Mouse (Mus musculus): ENCODE data around the gene Fuz. TPM values are rescaled to one million over a fixed set of nuclear protein-coding genes. Genes with fewer than 3 reads are reported as not detected.

The Fuz gene
- total RNA-seq, 2 experiments from 2014 or later = 10.5 to 13.1 TPM

DNA sequence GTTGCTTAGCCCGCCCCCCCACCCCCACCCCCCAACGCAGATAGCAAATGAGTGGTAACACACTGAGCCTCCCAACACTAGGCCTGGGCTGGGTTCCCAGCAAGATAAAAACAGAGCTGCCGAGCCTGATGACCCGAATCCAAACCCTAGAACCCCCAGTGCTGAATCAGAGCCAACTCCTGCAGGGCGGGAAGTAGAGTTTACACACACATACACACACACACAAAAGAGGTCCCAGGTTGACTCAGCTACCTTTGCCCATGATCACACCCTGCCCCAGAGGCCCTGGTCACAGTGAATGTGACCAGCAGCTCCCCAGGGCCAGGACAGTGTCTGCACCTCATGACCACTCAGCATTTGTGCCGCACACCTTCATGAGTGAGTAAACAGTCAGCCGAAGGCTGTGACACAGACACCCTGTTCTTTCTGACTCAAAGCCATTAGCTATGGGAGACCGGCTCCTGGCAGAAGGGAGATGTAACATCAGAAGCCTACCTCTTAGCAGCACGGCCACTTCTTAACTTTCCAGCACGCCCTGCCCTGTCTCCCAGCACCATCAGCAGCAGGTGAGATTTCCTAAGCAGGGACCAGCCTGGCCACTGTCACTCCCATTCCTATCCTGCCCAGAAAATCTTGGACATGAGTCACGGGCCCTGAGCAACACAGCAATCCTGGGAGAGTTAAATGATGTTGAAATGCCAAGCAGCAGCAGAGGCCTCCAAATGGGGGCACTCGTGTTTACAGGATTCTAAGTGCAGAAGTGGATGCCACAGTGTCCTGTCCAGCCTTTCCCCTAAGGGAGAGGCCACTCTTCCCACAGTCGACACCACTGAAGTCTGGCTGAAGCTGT, 7.4 kb upstream of the Fuz start:
- DNase-seq = no peak
- intact Hi-C loops (cut with DNase I) = no loop called here

DNA sequence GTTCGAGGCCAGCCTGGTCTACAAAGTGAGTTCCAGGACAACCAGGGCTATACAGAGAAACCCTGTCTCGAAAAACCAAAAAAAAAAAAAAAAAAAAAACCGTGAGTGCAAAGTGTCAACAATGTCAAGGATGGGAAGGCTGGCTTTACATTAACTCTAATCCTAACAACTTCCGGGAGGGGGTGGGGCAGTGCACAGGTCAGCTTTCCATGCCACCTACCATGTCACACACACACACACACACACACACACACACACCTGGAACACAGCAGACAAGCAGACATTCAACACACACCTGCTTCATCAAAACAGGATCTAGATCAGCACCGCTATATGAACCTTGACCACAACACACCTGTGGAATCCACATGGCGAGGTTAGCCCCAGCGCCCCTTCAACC, 5.7 kb upstream of the Fuz start:
- intact Hi-C loops (cut with DNase I) = no loop called here
- no peak for DNase-seq

- DNase-seq = peak; percentile 70
- intact Hi-C loops (cut with DNase I) = no loop called here
Measured at GRCm38 (mm10) chr7:44890737-44891136, 5.1 kb upstream of the Fuz start.

DNA sequence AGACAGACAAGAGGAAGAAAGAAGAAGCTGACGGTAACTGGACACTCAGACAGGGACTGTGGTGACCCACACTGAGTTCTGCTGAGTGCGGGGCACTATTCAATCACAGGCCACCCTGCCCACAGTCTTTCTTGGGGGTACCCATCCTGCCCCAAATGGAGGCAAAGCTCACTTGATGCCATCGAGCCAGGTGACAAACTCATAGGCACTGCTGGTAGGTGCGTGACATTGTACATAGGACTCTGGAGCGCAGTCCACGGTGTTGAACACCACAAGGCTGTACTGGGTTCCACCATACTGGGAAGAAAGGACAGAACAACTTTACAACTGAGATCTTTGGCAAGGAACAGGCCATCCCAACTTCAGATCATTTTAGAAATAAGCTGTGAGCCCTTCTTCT, 4.3 kb upstream of the Fuz start:
- no peak for DNase-seq
- intact Hi-C loops (cut with DNase I) = no loop called here

GRCm38 (mm10) chr7:44892276-44892921, 3.5 kb upstream of the Fuz start, which contains the start of gene Med25:
Med25 (minus strand) TSS chr7:44892712.
- peak; percentile 93 for DNase-seq

DNA sequence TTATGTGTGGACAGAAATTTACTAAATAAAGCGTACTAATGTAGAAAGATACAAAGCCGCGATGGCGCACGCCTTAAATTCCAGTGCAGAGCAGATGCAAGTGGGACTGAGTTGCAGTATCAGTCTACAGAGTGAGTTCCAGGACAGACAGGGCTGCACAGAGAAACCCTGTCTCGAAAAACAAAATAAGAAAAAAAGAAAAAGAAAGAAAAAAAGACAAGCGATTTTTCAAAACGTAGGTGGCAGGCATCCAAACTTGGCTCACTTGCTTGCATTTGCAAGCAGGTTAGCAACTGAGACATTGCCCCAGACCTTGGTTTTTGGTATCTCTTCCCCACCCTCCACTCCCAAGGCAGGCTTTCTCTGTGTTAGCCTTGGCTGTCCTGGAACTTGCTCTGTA, 2.7 kb upstream of the Fuz start:
- DNase-seq = no peak
- intact Hi-C loops (cut with DNase I) = no loop called here

More at GRCm38 (mm10) chr7:44892276-44892921, 3.5 kb upstream of the Fuz start, which contains the start of gene Med25:
- intact Hi-C loops (cut with DNase I) = no loop called here

GRCm38 (mm10) chr7:44894175-44894574, 1.7 kb upstream of the Fuz start:
- DNase-seq = no peak
- intact Hi-C loops (cut with DNase I) = no loop called here

- intact Hi-C loops (cut with DNase I) = no loop called here
- no peak for DNase-seq
Measured at GRCm38 (mm10) chr7:44895206-44895592, 680 bp upstream of the Fuz start.

DNA sequence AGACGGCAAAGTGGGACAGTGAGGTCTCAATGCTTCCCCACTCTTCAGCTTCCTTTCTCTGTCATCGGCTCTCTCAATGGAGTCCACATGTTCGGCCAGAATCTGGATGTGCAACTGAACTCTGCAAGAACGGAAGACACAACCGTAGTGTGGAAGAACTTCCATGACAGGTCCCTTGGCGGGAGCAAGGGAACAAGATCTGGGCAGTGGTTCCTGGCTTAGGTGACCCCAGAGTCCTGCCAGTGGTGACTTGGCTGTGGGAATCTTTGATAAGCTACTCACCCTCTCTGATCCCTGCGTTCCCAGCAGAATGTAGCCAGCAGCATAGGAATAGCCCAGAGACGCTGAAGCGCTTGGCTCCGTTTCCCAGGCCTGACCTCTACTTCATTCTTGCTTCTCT, 620 bp downstream of the Fuz start:
- no peak for DNase-seq
- intact Hi-C loops (cut with DNase I) = no loop called here

- DNase-seq = peak; percentile 46
- intact Hi-C loops (cut with DNase I) = no loop called here
Measured at GRCm38 (mm10) chr7:44898607-44899006, 2.7 kb downstream of the Fuz start.

DNA sequence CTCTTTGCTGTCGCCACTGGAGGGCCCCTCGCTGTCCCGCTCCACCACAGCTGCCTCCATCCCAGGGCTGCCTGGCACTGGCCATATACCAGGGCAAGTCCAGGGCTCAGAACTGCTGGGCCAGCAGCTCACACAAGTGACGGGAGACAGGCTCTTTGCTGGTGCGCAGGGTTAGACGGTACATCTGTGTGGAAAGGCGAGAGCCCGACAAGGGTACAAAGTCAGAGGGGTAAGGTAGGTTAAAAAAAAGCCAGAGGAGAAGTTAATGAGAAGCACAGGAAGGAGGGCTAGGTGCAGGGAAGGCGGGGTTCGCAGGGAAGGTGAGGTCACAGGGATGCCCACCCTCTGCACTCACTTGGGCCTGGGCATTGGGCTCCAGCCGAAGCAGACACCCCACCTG, 4.8 kb downstream of the Fuz start:
- intact Hi-C loops (cut with DNase I) = no loop called here
- no peak for DNase-seq

- DNase-seq = no peak
- intact Hi-C loops (cut with DNase I) = no loop called here
Measured at GRCm38 (mm10) chr7:44901230-44901722, 5.4 kb downstream of the Fuz start.

- DNase-seq = no peak
- intact Hi-C loops (cut with DNase I) = no loop called here
Measured at GRCm38 (mm10) chr7:44905430-44905829, 9.6 kb downstream of the Fuz start.

GRCm38 (mm10) chr7:44908706-44909476, 13.0 kb downstream of the Fuz start:
- DNase-seq = no peak
- intact Hi-C loops (cut with DNase I) = no loop called here

DNA sequence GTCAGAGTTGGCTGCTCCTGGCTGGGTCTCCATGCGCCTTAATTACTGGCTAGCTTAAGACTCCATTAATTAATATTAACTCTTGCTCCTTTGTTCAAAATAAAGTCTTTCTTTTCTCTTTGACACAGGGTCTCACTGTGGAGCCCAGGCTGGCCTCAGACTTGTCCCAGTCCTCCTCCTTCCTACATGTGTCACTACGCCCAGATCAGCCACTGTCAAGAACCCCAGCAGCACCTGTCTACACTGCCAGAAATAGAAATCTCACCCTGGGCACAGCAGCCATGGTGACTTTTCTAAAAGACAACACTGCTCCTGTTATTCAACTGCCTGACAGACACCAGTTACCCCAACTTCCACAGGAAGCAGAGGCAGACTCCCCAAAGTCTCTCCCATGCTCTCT, 18.5 kb downstream of the Fuz start:
- DNase-seq = no peak
- intact Hi-C loops (cut with DNase I) = no loop called here

- intact Hi-C loops (cut with DNase I) = no loop called here
- no peak for DNase-seq
Measured at GRCm38 (mm10) chr7:44915314-44915713, 19.4 kb downstream of the Fuz start.

GRCm38 (mm10) chr7:44916191-44916590, 20.3 kb downstream of the Fuz start:
- DNase-seq = no peak
- intact Hi-C loops (cut with DNase I) = no loop called here

- DNase-seq = no peak
- intact Hi-C loops (cut with DNase I) = no loop called here
Measured at GRCm38 (mm10) chr7:44916881-44917280, 21.0 kb downstream of the Fuz start.

DNA sequence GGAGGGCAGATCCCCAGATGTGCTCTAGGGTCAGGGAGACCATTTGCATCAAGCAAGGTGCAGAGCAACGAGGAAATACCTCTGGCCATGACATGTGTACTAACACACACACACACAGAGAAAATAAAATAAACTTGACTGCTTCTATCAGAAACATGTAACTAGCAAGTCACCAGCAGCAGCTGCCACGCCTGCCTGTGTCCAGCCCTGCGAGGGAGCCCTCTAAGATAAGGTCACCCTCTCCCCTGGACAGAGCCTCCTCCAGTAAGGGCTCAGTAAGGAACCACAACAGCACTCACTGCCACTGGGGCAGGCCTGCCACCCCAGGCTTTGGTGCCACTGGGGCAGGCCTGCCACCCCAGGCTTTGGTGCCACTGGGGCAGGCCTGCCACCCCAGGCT, 22.3 kb downstream of the Fuz start:
- DNase-seq = no peak
- intact Hi-C loops (cut with DNase I) = no loop called here

DNA sequence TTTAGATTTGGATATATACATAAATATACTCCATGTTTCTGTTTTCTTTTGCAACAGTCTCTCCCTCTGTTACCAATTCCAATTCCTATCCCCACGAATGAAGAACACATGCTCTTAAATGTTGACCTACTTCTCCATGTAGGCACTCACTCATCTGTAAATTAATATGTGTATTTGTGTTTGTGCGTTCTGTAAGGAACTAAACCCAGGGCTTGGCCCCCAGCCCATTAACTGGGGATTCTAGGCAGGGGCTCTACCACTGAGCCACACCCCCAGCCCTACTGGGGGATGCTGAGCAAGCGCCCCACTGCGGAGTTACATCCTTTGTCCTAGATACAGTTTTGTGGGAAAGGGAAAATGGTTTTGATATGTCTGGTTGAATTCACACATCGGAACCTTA, 23.2 kb downstream of the Fuz start:
- DNase-seq = no peak
- intact Hi-C loops (cut with DNase I) = no loop called here

GRCm38 (mm10) chr7:44922530-44922929, 26.7 kb downstream of the Fuz start:
- intact Hi-C loops (cut with DNase I) = no loop called here
- no peak for DNase-seq
